Mouse (Mus musculus) lung, embryonic 16.5 days (tissue): Measurements from ENCODE around the gene Rbfox2. TPM values are rescaled to one million over a fixed set of nuclear protein-coding genes. Genes with fewer than 3 reads are reported as not detected.

ENCODE experiments used
- ATAC-seq: fragments of 200-750 bp; cut with Nextera tagmentation; 2 replicates; pipeline ENCODE4 v1.8.0; 2017; ENCODE audit warnings: low read depth, mild to moderate bottlenecking, moderate library complexity
- H3K27ac ChIP-seq: fragments of 300-500 bp; sonication (generic); 2 replicates; pipeline ENCODE4 v1.5.1; 2014; ENCODE audit warnings: mild to moderate bottlenecking, control low read depth, low read length
- H3K27me3 ChIP-seq: fragments of 300-500 bp; sonication (generic); 2 replicates; pipeline ENCODE4 v1.6.1; 2014; ENCODE audit warnings: low read depth, low read length, mixed read lengths; ENCODE audit not compliant: control insufficient read depth, insufficient read depth
- H3K36me3 ChIP-seq: fragments of 300-500 bp; sonication (generic); 2 replicates; pipeline ENCODE4 v1.6.1; 2014; ENCODE audit warnings: low read length; ENCODE audit not compliant: control insufficient read depth, insufficient read depth
- H3K4me1 ChIP-seq: fragments of 300-500 bp; sonication (generic); replicated peaks from 2 replicates; pipeline ENCODE4 v1.6.1; 2014; ENCODE audit warnings: low read length, mixed read lengths; ENCODE audit not compliant: control insufficient read depth, insufficient read depth
- H3K4me2 ChIP-seq: fragments of 300-500 bp; sonication (generic); 2 replicates; pipeline ENCODE4 v1.6.1; 2014; ENCODE audit warnings: low read depth, low read length, control low read depth
- H3K4me3 ChIP-seq: fragments of 300-500 bp; sonication (generic); 2 replicates; pipeline ENCODE4 v1.5.1; 2014; ENCODE audit warnings: mild to moderate bottlenecking, low read length, control low read depth
- H3K9ac ChIP-seq: fragments of 300-500 bp; sonication (generic); 2 replicates; pipeline ENCODE4 v1.6.1; 2014; ENCODE audit warnings: low read length, control low read depth
- H3K9me3 ChIP-seq: fragments of 300-500 bp; sonication (generic); 2 replicates; pipeline ENCODE4 v1.6.1; 2016; ENCODE audit warnings: low read length; ENCODE audit not compliant: control insufficient read depth
- WGBS: fragments of 180-500 bp; shearing (Covaris S2); extraction: QIAGEN DNeasy Blood & Tissue Kit; methylation state at CpG from one replicate; pipeline ENCODE4 v1.1.7; 2014; 5-methylcytosine and 5-hydroxymethylcytosine counted together
- polyA plus RNA-seq: library from polyadenylated mRNA; unstranded; fragments of >200 nt; fragmentation: Nextera tagmentation; extraction: Ambion mirVana; gene quantifications from 2 replicates; pipeline ENCODE4 v1.2.1, GENCODE M21; 2015

The Rbfox2 gene
- polyA plus RNA-seq, 1 experiment from 2014 or later = 41.9 TPM

DNA sequence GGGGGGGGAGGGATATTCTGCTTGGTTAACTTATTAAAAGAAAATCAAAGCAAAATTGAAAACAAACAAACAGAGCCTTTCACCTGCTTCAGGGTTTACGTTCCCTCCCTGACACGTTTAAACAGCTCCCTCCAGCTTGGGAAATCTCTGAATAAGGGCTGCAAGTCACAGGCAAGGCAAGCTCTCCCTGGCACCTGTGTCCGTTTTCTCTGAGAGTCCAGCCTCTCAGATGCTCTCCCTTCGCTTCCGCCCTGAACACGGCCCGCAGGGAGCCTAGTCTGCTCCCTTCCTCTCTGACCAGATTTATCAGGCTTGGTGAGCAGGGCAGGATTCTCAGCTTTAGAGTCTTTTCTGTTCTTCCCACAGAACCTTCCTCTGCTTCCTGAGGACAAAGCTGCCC, 101.9 kb downstream of the Rbfox2 start:
- WGBS = 63% methylated on average over 7 of the region's 7 CpGs
- H3K4me3 ChIP-seq = no peak overlapping the region
- no peak overlapping the region for H3K27ac ChIP-seq
- H3K36me3 ChIP-seq = no peaks in the 10 kb centered on the region
- no peaks in the 10 kb centered on the region for H3K9me3 ChIP-seq
- ATAC-seq = no peak
- H3K9ac ChIP-seq = no peak overlapping the region
- H3K4me1 ChIP-seq = peaks cover 24% of the 10 kb centered on the region
- H3K4me2 ChIP-seq = no peak overlapping the region
- no peaks in the 10 kb centered on the region for H3K27me3 ChIP-seq

DNA sequence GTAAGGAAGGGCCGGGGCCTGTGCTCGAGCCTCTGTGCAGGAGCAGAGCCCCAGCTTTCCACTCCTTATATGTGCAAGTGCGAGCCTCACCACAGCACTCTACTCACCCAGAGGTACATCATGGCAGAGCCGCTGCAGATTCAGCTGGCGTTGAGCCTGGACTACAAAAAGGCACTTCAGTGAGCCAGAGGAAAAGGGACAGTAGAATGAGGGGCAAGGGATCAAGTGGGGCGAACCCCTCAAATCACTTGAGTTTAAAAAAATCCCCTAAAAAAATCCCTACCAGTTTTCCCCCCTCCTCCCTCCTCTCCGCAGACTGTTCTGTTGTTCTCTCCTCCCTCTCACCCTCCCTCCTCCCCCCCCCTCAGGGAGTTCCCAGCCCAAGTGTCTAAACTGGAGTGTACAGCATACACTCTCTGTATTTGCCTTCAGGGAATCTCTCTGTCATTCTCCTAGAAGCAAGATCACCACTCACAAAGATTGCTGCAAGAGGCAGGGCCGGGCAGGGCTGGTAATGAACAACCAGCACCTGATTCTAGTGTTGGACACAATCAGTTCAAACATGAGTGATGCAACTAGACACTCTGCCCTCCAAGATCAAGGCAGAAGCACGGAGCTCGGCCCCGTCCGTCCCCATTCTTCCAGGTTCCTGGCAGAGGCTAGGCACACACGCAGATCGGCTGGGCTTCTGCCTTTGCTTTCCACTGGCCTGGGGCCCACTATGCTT, 103.4 kb downstream of the Rbfox2 start:
- H3K27me3 ChIP-seq = no peaks in the 10 kb centered on the region
- H3K36me3 ChIP-seq = no peaks in the 10 kb centered on the region
- H3K9ac ChIP-seq = peak overlapping the region; percentile 14; the same call in 1 of the 2 replicates
- ATAC-seq = peak; percentile 67
- H3K9me3 ChIP-seq = no peaks in the 10 kb centered on the region
- no peak overlapping the region for H3K4me2 ChIP-seq
- no peak overlapping the region for H3K4me3 ChIP-seq
- H3K4me1 ChIP-seq = peaks cover 24% of the 10 kb centered on the region
- peak overlapping the region; percentile 52 for H3K27ac ChIP-seq
- 31% methylated on average over 14 of the region's 14 CpGs for WGBS

DNA sequence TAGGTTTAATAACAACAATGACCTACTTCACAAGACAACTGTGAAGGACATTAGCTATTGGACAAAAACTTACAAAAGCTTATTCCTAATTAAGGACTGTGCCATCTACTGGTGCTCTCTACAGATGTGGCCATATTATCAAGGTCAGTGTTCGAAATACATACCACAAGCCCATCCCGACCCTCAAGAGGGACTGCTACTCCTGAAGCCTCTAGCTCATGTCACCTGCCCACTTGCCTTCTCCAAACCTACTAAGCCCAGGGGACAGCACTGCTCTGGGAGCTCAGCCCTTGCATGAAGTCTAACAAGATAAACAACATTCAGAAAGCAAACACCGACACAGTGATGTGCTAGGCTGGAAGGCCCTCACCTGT, 103.9 kb downstream of the Rbfox2 start:
- Histone ChIP-seq H3K9me3 (no peaks in the 10 kb centered on the region), H3K4me3 (no peak overlapping the region), H3K4me2 (no peak overlapping the region), H3K4me1 (peaks cover 24% of the 10 kb centered on the region), H3K27ac (peak overlapping the region; percentile 20), H3K36me3 (no peaks in the 10 kb centered on the region), H3K27me3 (no peaks in the 10 kb centered on the region), H3K9ac (peak overlapping the region; percentile 14; the same call in 1 of the 2 replicates)
- ATAC-seq = no peak
- 53% methylated on average over 3 of the region's 3 CpGs for WGBS

DNA sequence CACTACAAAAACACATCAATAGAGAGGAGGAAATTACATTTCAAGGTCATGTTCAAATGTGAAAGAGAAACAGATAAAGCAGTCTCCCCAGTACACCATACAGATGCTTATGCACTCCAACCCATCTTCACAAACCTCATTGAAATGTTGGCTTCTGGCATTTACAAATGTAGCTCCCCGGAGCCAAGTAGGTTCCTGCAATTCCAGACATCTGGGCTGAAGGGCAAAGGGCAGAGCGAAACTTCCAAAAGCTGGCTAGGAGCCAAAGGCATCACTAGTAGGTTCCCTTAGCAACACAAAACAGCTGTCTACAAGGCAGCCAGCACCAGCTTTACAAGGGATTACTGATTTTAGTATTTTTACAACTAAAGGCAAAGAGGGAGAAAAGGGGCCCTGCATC, 104.6 kb downstream of the Rbfox2 start:
- Histone ChIP-seq H3K4me1 (peaks cover 29% of the 10 kb centered on the region), H3K4me3 (no peak overlapping the region), H3K27me3 (no peaks in the 10 kb centered on the region), H3K4me2 (no peak overlapping the region), H3K27ac (no peak overlapping the region), H3K9ac (no peak overlapping the region), H3K36me3 (no peaks in the 10 kb centered on the region), H3K9me3 (no peaks in the 10 kb centered on the region)
- ATAC-seq = peak; percentile 64; the same call in 1 of the 2 replicates
- WGBS = 28% methylated on average over 2 of the region's 2 CpGs

DNA sequence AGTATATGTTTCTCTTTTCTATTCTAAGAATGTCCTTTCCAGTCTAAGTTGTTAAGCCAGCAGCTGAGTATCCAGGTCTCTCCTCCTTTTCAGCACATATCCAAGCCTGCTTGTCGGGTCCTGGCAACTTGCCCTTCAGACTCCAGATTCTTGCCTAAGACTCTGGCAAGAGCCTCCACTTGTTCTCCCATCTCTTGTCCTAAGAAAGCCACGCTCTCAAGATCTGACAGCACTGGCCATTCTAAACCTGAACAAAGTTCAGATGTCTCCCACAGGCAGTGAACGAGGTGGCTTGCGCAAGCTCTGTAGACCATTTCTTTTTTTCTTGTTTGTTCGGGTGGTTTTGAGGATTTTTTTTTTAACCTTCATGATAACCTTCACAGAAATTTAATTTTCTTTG, 110.0 kb downstream of the Rbfox2 start:
- Histone ChIP-seq H3K27ac (peak overlapping the region; percentile 52; the same call in 1 of the 2 replicates), H3K9ac (no peak overlapping the region), H3K9me3 (no peaks in the 10 kb centered on the region), H3K4me2 (no peak overlapping the region), H3K36me3 (no peaks in the 10 kb centered on the region), H3K4me3 (no peak overlapping the region), H3K27me3 (no peaks in the 10 kb centered on the region), H3K4me1 (peaks cover 19% of the 10 kb centered on the region)
- WGBS = 33% methylated on average over 5 of the region's 5 CpGs
- ATAC-seq = peak; percentile 76

DNA sequence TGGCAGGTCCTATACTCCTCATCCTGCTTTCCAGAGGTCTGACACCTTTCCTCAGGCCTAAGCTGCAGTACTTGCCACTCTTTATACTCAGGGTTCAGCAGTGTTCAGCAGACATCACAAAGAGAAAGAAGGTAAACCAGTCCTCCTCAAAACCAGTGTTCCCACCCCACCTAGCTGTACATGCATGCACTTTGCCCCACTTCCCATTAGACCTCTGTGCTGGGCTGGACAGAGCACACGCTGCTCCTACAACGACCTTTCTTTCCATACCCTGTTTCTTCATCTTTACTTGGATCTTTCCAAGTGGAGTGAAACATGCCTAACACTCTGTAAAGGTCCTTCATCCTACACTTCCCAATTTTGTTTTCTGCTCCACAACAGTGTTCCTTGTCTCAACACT, 110.8 kb downstream of the Rbfox2 start:
- Histone ChIP-seq H3K9ac (no peak overlapping the region), H3K27me3 (no peaks in the 10 kb centered on the region), H3K4me2 (no peak overlapping the region), H3K4me3 (no peak overlapping the region), H3K27ac (no peak overlapping the region), H3K36me3 (no peaks in the 10 kb centered on the region), H3K4me1 (peaks cover 19% of the 10 kb centered on the region), H3K9me3 (no peaks in the 10 kb centered on the region)
- 65% methylated on average over 2 of the region's 2 CpGs for WGBS
- no peak for ATAC-seq

DNA sequence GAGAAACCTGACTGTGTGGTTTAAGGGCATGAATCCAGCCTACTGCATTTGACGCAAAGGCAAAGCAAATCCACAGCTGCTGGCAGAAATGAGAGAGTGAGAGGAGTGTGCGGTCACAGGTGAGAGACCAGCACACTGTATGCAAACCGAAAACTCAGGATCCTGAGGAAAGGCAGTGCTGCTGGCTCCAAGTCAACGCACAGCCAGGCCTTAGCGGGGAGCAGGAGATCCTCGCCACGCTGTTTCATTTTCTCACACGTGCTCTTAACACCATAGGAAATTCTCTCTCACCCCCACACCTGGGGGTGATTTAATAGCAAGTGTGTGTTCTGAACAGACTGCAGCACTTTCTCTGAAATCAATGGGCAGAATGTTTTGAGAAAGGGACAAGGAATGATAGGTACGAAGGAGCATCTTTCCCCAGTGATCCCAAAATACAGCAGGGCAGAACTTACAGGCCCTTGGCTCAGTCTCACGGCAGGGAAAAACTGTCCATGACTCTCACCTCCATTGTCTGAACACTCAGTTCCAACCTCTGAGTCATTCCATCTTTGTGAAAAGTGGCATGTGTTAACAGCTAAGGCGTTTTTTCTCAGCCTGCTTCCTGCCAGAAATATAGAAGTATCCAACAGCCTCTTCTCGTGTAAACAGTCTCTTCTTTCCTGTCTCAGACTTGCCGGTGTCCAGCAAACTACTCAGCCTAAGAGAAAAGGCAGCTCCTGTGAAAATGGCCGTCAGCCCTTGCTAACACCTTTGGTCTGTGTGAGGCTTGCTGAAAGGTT, 114.5 kb downstream of the Rbfox2 start:
- whole genome bisulfite sequencing = 57% methylated on average over 14 of the region's 14 CpGs
- no peak overlapping the region for H3K4me2 ChIP-seq
- ATAC-seq = no peak
- no peaks in the 10 kb centered on the region for H3K36me3 ChIP-seq
- no peaks in the 10 kb centered on the region for H3K9me3 ChIP-seq
- no peak overlapping the region for H3K4me3 ChIP-seq
- peaks cover 16% of the 10 kb centered on the region for H3K4me1 ChIP-seq
- H3K27ac ChIP-seq = no peak overlapping the region
- no peak overlapping the region for H3K9ac ChIP-seq
- no peaks in the 10 kb centered on the region for H3K27me3 ChIP-seq

DNA sequence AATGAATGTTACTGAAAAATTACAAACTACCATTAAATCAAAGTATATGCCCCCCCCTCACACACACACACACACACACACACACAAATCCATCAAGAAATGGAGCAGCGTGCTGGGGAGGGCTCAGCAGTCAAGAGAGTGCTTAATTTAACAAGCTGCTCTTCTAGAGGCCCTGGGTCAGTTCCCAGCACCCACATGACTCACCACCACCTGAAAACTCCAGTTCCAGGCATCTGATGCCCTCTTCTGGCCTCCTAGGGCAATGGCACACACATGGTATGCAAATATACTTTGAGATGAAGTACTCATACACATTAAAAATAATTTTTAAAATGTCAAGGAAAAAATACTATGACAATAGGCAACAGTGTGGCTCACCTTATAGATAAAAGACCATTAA, 120.7 kb downstream of the Rbfox2 start:
- peaks cover 5% of the 10 kb centered on the region for H3K4me1 ChIP-seq
- 96% methylated on average over 1 of the region's 1 CpGs for WGBS
- no peak for ATAC-seq
- H3K27ac ChIP-seq = no peak overlapping the region
- no peaks in the 10 kb centered on the region for H3K9me3 ChIP-seq
- H3K4me3 ChIP-seq = no peak overlapping the region
- no peak overlapping the region for H3K9ac ChIP-seq
- 0 out of 2 replicates have a peak, but pooled peaks cover 2% of the 10 kb centered on the region for H3K36me3 ChIP-seq
- H3K4me2 ChIP-seq = no peak overlapping the region
- H3K27me3 ChIP-seq = no peaks in the 10 kb centered on the region

DNA sequence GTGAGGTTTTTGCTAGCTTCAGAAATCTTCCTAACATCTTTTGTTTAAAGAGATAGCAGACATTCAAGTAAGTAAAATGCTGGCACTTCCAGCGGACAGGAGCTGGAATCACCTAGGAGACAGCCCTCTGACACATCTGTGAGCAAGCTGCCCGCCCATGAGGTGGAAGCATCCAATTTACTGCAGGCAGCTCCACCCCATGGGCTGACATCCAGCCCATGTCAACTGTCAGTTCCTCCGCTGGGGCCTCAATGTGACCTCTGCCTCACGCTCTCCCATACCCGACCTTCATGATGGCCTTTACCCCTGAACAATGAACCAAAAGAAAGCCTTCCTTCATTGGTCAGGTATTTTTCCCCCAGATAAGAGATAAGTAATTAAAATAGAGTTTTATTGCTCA, 121.2 kb downstream of the Rbfox2 start:
- H3K9me3 ChIP-seq = no peaks in the 10 kb centered on the region
- H3K27ac ChIP-seq = no peak overlapping the region
- H3K4me3 ChIP-seq = no peak overlapping the region
- H3K4me2 ChIP-seq = no peak overlapping the region
- no peak overlapping the region for H3K9ac ChIP-seq
- 32% methylated on average over 5 of the region's 5 CpGs for WGBS
- no peaks in the 10 kb centered on the region for H3K27me3 ChIP-seq
- no peak for ATAC-seq
- 0 out of 2 replicates have a peak, but pooled peaks cover 2% of the 10 kb centered on the region for H3K36me3 ChIP-seq
- peaks cover 5% of the 10 kb centered on the region for H3K4me1 ChIP-seq
